Mouse (Mus musculus): ENCODE measurements around the gene Tmem136. TPM values are rescaled to one million over a fixed set of nuclear protein-coding genes. Genes with fewer than 3 reads are reported as not detected.
A peak's percentile ranks its signal among the peaks of the same experiment; 100 is the strongest.

Gene Tmem136
- 0.44 and 0.92 TPM in 2 replicates for polyA plus RNA-seq (2015; fragmentation: Nextera tagmentation; extraction: Ambion mirVana)

- H3K9me3 ChIP-seq (ENCODE audit: low read length): no peaks in the 10 kb centered on the region
- peak within 1 kb of the TSS; percentile 60 for H3K4me3 ChIP-seq (ENCODE audit: low read depth, low read length)
- ATAC-seq: peak; percentile 99
- peak; percentile 87 for DNase-seq
- H3K36me3 ChIP-seq (replicated peaks; ENCODE audit: insufficient read depth, low read length): no peaks in the 10 kb centered on the region
- peak within 1 kb of the TSS; percentile 74 for H3K9ac ChIP-seq (replicated peaks)
- peaks cover 16% of the 10 kb centered on the region for H3K4me1 ChIP-seq (ENCODE audit: insufficient read depth)
- H3K27me3 ChIP-seq (ENCODE audit: insufficient read depth, low read length): peaks cover 12% of the 10 kb centered on the region; the same call in 1 of the 2 replicates
- TF ChIP-seq EP300 (IDR thresholded peaks at IDR 0.05; ENCODE audit: low read depth) (peak; percentile 73), CTCF (IDR thresholded peaks at IDR 0.05; ENCODE audit: low read depth) (no peak)
- peak within 1 kb of the TSS; percentile 81 for H3K27ac ChIP-seq (ENCODE audit: low read depth)
- H3K4me2 ChIP-seq (ENCODE audit: low read depth, low read length): peak within 1 kb of the TSS; percentile 81
- WGBS (ENCODE audit: insufficient replicate concordance): 7% methylated on average over 52 of the region's 55 CpGs
Observed at GRCm38 (mm10) chr9:43116134-43116996, at the start of gene Tmem136. Tmem136 (minus strand) TSS chr9:43116570.

DNA sequence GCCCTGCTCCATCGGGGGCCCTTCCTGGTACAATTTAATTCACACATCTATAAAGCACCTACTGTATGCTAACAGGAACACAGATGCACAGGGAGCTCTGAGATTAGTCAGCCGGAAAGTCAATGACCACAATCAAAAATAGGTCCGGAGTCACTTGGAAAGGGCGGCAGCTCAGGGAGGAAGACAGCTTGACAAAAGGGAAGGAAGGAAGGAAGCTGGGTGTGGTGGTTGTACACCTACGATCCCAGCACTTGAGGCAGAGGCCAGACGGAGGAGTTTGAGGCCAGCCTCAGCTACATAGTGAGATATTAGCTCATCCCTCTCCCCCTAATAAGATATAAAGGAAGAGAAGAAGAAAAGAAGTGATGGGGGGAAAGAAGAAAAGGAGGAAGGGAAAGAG, 39.6 kb upstream of the Tmem136 start:
- Histone ChIP-seq H3K4me2 (ENCODE audit: low read depth, low read length) (no peak overlapping the region), H3K4me1 (ENCODE audit: insufficient read depth) (peaks cover 2% of the 10 kb centered on the region; the same call in 1 of the 2 replicates), H3K9ac (replicated peaks) (no peak overlapping the region), H3K27ac (ENCODE audit: low read depth) (no peak overlapping the region), H3K4me3 (ENCODE audit: low read depth, low read length) (no peak overlapping the region), H3K9me3 (ENCODE audit: low read length) (no peaks in the 10 kb centered on the region), H3K27me3 (ENCODE audit: insufficient read depth, low read length) (peaks cover 3% of the 10 kb centered on the region; the same call in 1 of the 2 replicates), H3K36me3 (replicated peaks; ENCODE audit: insufficient read depth, low read length) (no peaks in the 10 kb centered on the region)
- 40% methylated on average over 6 of the region's 6 CpGs for WGBS (ENCODE audit: insufficient replicate concordance)
- DNase-seq (no peak), ATAC-seq (no peak)
- no peak for TF ChIP-seq EP300 (IDR thresholded peaks at IDR 0.05; ENCODE audit: low read depth)
- TF ChIP-seq CTCF (IDR thresholded peaks at IDR 0.05; ENCODE audit: low read depth): no peak

DNA sequence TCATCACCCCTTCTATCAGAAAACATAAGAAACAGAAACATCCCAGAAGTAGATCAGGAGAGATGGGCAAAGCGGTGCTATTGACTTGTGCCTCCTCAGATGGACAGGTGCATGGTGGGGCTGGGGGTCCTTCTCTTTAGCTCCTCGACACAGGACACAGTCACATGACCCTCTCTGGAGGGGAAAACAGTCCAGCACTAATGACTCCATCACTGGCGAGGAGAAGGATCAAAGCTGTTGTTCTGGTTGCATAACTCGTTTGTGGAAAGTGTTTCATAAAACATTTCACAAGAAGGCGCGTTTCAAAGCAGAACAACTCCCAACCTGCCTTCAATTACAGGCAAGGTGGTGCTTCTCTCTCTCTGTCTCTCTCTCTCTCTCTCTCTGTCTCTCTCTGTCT, 35.4 kb upstream of the Tmem136 start:
- H3K27ac ChIP-seq (ENCODE audit: low read depth): no peak overlapping the region
- no peak overlapping the region for H3K4me2 ChIP-seq (ENCODE audit: low read depth, low read length)
- WGBS (ENCODE audit: insufficient replicate concordance): 48% methylated on average over 6 of the region's 6 CpGs
- no peak for TF ChIP-seq CTCF (IDR thresholded peaks at IDR 0.05; ENCODE audit: low read depth)
- TF ChIP-seq EP300 (IDR thresholded peaks at IDR 0.05; ENCODE audit: low read depth): no peak
- no peak overlapping the region for H3K9ac ChIP-seq (replicated peaks)
- H3K36me3 ChIP-seq (replicated peaks; ENCODE audit: insufficient read depth, low read length): no peaks in the 10 kb centered on the region
- peaks cover 9% of the 10 kb centered on the region; the same call in 1 of the 2 replicates for H3K27me3 ChIP-seq (ENCODE audit: insufficient read depth, low read length)
- H3K9me3 ChIP-seq (ENCODE audit: low read length): no peaks in the 10 kb centered on the region
- no peak for DNase-seq
- no peak for ATAC-seq
- no peak overlapping the region for H3K4me3 ChIP-seq (ENCODE audit: low read depth, low read length)
- peaks cover 12% of the 10 kb centered on the region; the same call in 1 of the 2 replicates for H3K4me1 ChIP-seq (ENCODE audit: insufficient read depth)

- ATAC-seq (no peak), DNase-seq (no peak)
- no peaks in the 10 kb centered on the region for H3K36me3 ChIP-seq (replicated peaks; ENCODE audit: insufficient read depth, low read length)
- peaks cover 12% of the 10 kb centered on the region; the same call in 1 of the 2 replicates for H3K4me1 ChIP-seq (ENCODE audit: insufficient read depth)
- TF ChIP-seq CTCF (IDR thresholded peaks at IDR 0.05; ENCODE audit: low read depth): no peak
- TF ChIP-seq EP300 (IDR thresholded peaks at IDR 0.05; ENCODE audit: low read depth): no peak
- no peak overlapping the region for H3K4me3 ChIP-seq (ENCODE audit: low read depth, low read length)
- whole genome bisulfite sequencing (ENCODE audit: insufficient replicate concordance): 48% methylated on average over 9 of the region's 9 CpGs
- H3K9ac ChIP-seq (replicated peaks): no peak overlapping the region
- H3K27ac ChIP-seq (ENCODE audit: low read depth): no peak overlapping the region
- H3K27me3 ChIP-seq (ENCODE audit: insufficient read depth, low read length): peaks cover 9% of the 10 kb centered on the region; the same call in 1 of the 2 replicates
- no peaks in the 10 kb centered on the region for H3K9me3 ChIP-seq (ENCODE audit: low read length)
- H3K4me2 ChIP-seq (ENCODE audit: low read depth, low read length): no peak overlapping the region
Observed at GRCm38 (mm10) chr9:43150957-43151356, 34.6 kb upstream of the Tmem136 start.

DNA sequence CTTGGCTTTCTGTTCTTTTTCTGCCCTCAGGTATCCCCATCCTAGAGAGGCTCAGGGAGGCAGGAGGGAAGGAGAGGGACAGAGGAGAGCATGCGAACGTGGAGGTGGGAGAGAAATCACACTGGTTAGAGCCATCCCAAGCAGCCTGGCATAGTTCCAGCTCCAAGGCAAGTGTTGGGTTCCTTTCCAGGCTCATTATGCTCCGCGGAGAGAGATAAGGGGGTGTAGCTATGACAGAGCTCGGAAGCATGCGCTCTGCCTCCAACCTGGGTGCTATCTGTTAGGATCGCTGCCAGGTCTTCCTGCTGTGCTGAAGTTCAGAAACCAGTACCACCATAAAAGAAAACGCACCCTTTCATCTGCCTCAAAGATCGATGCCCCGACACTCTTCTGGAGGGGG, 33.7 kb upstream of the Tmem136 start:
- DNase-seq (peak; percentile 33), ATAC-seq (peak; percentile 44; the same call in 1 of the 2 replicates)
- peaks cover 9% of the 10 kb centered on the region; the same call in 1 of the 2 replicates for H3K27me3 ChIP-seq (ENCODE audit: insufficient read depth, low read length)
- H3K9ac ChIP-seq (replicated peaks): no peak overlapping the region
- no peaks in the 10 kb centered on the region for H3K36me3 ChIP-seq (replicated peaks; ENCODE audit: insufficient read depth, low read length)
- H3K4me1 ChIP-seq (ENCODE audit: insufficient read depth): peaks cover 12% of the 10 kb centered on the region; the same call in 1 of the 2 replicates
- 26% methylated on average over 10 of the region's 10 CpGs for WGBS (ENCODE audit: insufficient replicate concordance)
- 0 out of 2 replicates have a peak overlapping the region, but pooled peaks have one; percentile 6 for H3K4me2 ChIP-seq (ENCODE audit: low read depth, low read length)
- no peak for TF ChIP-seq CTCF (IDR thresholded peaks at IDR 0.05; ENCODE audit: low read depth)
- TF ChIP-seq EP300 (IDR thresholded peaks at IDR 0.05; ENCODE audit: low read depth): no peak
- H3K4me3 ChIP-seq (ENCODE audit: low read depth, low read length): no peak overlapping the region
- no peaks in the 10 kb centered on the region for H3K9me3 ChIP-seq (ENCODE audit: low read length)
- H3K27ac ChIP-seq (ENCODE audit: low read depth): no peak overlapping the region

GRCm38 (mm10) chr9:43149498-43149897, 33.1 kb upstream of the Tmem136 start:
- 66% methylated on average over 3 of the region's 3 CpGs for WGBS (ENCODE audit: insufficient replicate concordance)
- Histone ChIP-seq H3K9ac (replicated peaks) (no peak overlapping the region), H3K9me3 (ENCODE audit: low read length) (no peaks in the 10 kb centered on the region), H3K4me2 (ENCODE audit: low read depth, low read length) (no peak overlapping the region), H3K4me1 (ENCODE audit: insufficient read depth) (peaks cover 12% of the 10 kb centered on the region; the same call in 1 of the 2 replicates), H3K27ac (ENCODE audit: low read depth) (no peak overlapping the region), H3K27me3 (ENCODE audit: insufficient read depth, low read length) (peaks cover 9% of the 10 kb centered on the region; the same call in 1 of the 2 replicates), H3K36me3 (replicated peaks; ENCODE audit: insufficient read depth, low read length) (no peaks in the 10 kb centered on the region), H3K4me3 (ENCODE audit: low read depth, low read length) (no peak overlapping the region)
- ATAC-seq: no peak
- TF ChIP-seq EP300 (IDR thresholded peaks at IDR 0.05; ENCODE audit: low read depth): no peak
- TF ChIP-seq CTCF (IDR thresholded peaks at IDR 0.05; ENCODE audit: low read depth): no peak
- no peak for DNase-seq

Measured in liver, postnatal 0 days (tissue).